Mouse (Mus musculus) cerebellum, postnatal 14 days (tissue): ENCODE data around the gene Gstm2.
"Not testable (repeated sequence)": the region's sequence is repeated elsewhere in the genome, so short reads cannot be mapped to it uniquely, and the experiment has no call there.

Experiments
- DNase-seq, 2 experiments: peaks; one replicate each; pipeline ENCODE4 v3.0.0; 2021; ENCODE audit warnings: mixed read lengths in 2 of 2

The Gstm2 gene

DNA sequence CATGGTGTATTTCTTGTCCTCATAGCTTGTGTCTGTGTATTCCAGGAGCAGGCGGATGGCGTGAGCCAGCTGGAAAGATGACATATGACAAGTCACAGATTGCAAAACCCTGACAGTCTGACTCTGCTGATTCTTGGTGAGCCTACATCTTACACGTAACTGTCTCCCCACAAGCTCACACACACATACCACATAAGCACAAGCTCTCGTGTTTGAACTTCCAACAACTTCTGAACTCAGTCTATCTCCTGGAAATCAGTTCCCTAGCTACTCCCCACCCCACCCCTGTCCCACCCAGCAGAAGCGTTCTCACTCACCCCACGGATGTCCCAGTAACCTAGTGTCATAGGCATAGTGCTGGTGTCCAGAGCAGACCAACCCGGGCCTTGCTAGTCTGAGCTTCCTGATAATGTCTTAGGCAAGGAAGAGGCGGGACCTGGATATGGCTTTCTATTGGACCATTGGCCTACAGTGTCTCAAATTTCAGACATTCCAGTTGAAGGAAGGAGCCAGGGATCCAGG lies at the start of gene Gstm2:
TSS of gene Gstm2 (minus strand) at position 413 of the 522 bp plus-strand sequence.
- DNase-seq = no peak

DNA sequence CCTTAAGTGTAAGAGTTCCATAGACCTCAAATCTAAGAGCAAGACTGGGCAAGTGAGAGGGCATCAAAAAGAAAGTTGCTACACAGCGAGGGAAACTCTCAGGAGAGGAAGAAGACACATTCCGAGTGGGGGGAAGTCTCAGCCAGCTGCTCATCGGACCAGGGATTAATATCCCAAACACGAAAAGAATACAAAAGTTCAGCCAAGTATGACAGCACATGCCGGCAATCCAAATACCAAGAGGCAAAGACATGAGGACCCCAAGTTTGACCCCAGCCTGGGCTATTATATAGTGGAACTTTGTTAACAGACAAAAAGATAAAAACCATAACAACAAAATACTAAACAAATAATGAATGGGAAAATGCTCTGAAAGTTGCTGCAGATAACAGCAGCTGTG lies 46.9 kb upstream of the Gstm2 start:
- no peak for DNase-seq

DNA sequence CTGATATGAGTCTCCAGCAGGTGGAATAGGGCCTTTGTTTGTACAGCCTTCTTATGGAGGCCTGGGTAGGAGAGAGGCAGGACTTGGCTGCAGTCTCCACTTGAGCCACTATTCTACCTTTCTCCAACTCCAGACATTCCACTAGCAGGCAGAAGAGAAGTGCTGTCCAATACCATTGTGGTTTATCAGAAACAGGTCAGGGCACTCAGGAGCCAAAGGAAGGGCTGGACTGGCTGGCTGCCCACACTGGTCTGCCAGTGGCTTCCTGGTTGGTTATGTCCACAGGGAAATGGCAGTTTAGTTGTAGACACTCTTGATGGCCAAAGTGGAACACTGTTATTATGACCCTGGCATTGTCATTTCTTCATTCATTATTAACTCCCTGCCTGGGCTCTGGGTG lies 45.9 kb upstream of the Gstm2 start:
- no peak for DNase-seq

DNA sequence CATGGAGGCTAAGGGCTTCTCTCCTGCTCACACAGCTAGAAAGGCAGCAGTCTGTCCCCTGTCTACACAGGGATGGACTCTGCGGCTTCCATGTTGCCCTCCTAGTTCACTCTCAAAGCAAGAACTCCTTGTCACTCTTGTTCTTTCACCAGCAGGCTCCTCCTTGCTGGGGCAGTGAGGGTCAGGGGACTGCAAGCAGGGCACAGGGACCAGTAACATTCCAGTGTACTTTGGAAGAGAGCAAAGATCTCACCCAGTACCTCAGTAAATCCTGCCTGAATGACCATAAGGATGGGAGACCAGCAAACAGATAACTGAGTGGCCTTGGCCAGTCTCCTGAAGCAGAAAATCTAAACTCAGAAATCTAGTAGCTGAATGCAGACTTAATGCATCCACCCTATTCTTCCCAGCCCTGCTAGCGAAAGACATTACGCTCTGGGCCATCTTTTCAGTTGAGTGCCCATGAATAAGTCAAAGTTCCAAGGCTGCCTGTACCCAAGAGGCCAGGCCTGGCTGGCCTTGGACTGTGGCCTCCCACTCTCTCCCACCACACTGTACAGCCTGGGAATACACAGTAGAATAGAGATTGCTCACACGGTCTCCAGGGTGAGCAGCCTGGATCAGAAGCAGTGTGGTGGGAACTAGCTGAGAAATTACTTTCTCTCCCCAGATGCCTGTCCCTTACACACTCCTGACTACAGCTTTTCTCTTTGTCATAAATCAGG lies 42.5 kb upstream of the Gstm2 start:
- no peak for DNase-seq

DNA sequence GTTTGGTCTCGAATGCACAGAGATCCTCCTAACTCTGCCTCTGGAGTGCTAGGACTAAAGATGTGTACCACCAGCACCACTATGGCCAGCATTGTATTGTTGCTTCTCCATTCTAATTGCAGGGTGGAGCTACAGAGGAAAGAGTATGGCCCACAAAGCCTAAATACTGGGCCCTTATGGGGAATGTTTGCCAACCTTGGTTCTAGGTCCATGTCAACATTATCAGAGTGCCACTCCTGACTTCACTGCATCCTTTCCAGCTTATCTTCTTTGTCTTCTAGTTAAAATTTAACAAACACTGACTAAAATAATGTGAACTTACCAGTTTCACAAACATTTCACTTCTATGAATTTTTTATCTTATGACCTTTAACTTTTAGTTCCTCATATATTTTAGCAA lies 40.3 kb upstream of the Gstm2 start:
- DNase-seq = no peak

DNA sequence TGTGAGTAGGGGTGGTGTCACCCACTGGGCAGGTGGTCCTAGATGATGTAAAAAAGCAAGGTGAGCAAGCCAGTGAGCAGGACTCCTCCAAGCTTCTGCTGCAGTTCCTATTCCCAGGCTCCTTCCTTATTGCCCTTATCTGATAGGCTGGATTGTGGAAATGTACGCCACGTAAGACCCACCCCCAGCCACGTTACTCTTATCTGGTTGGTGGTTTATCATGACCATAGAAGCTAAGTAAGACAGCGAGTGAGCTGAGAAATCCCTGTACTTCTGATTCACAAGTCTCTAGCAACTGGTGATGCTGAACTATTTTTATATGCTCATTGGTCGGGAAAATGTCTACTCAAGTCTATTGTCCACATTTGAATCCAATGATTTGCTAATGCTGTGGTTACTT lies 39.8 kb upstream of the Gstm2 start:
- no peak for DNase-seq

DNA sequence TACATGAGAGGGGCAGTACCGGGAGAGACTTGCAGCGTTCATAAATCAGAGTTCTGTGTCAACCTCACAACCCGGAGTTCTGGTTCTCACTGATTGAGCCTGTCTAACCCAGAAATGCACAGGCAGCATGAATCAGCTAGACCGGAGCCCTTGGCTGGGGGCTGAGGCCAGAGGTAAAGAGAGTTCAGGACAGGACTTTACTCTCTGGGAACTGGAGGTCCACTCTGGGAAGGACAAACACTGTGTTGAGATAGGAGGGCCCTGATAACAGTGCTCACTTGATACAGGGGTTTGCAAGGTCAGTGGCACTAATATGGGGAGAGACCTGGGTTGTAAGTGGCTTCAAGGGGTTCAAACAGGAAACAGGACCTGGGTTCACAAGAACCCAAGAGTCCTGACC lies 39.1 kb upstream of the Gstm2 start:
- no peak for DNase-seq

DNA sequence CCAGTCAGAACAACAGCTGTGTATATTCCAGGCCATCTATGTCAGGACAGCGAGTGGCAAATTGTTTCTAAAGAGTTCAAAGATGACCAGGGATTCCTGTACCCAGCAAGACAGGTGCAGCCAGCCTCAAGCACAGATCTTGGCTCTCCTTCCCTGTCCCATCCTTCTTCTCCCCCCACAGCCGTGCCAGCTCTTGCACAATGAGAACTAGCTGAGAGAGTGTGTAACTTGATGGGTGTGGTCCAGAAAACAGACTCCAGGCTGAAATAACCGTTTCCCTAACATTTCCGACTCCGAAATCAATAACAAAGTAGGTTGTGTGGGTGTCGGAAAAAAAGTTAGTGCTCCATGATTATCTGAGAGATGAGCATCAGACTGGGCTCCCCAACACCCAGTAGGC lies 36.4 kb upstream of the Gstm2 start:
- no peak for DNase-seq

DNA sequence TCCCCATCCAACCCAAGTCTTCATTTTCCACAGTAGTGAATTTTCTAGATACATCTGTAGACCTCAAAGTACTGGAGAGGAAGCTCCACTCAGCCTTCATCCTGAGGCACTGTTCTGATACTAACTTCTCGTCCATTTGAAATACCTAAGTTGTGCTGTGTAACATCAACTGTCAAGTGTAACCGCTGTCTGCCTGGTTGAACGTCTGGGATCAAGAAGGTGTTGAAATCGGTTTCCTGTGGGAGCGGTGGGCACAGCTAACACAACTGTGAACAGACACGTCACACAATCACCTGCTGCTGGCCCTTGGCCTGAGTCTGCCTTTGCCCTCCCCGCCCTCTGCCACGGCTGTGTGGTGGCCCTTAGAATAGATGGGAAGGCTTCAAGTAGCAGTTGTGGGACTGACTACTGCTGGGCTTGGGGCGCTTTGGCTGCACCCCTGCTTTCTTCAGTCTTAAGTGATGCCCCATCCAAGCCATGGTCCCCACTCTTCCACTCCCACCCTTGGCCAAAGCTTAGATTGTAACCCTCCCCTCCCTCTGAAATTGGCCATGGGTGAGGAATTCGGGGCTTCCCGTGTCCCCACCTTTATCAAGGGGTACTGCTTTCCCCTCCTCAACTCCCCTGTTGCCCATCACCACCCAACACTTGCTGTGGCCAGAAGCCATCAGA lies 34.2 kb upstream of the Gstm2 start:
- not testable (repeated sequence) for DNase-seq

DNA sequence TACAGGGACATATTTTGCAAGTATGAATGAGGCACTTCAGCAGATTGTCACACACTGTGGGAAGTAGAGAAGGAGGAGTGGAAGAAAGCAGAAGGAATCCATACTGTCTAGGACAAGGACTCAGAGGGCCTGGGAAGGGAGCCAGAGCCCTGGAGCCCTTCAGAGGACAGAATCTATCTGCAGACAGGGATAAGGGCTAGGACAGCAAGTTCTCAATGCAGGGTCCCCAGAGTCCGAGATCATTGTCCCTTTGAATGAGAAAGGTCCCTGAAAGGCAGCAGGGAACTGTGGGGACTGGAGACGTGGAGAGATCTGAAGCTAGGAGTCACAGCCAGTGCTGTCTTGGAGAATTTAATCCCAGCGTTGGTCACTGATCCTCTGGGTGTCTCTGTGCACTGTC lies 33.0 kb upstream of the Gstm2 start:
- DNase-seq = not testable (repeated sequence)

DNA sequence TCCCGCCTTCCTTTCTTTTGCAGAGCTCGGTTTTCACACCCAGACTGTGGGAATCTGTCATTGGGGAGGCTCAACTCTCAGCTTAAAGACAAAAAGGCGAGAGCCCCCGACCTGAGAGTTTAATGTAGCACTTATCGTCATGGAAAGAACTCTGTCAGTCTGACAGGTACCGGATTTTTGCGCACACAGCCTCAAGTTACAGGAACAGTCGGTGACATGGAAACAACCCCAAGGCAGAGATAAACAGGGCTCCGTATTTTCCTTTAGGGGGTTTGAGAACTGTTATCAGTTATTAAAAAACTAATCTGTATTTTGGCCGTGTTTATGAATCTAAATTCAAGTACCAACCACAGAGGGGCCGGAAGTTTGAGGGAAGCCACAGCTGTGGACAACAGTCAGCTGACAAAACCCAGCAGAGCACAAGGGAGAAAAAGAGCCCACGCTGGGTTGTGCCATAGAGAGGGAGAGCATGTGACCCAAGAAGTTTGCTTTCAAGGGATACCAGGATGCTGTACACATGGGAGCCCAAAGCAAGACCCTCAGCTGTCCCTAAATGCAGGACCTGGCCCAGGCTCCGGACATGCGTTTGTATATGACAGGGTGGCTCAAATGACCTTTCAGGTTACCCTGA lies 32.1 kb upstream of the Gstm2 start:
- DNase-seq = no peak

DNA sequence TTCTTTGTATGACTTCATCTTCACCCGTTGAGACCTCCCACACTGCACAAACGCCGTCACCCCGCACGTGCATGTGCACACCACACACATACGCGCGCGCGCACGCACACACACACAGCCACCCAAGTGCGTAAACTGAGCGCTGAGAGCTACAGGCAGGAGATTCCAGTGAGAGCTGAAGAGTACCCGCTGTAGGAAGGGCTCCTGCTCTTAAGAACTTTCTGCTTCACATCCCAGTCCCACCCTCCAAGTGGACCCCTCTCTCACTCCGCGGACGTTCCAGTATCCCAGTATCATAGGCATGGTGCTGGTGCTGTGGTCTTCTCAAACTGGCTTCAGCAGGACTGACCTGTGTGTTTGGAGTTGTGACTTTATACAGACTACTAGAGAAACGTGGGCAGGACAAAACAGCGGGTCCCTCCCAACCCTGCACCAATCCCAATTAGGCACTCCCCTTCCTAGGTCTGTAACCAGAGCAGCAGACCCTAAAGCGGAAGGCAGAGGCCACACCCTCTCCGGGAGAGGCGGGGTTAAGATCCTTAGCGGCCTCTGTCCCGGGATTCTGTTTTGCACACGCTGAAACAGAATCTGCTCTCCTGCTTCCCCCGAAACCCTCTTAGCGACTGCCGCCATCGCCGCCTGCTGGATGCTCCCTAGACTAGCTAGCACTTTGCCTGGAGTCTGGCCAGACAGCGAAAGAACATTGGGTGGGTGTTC lies 31.4 kb upstream of the Gstm2 start, which contains the start of gene Gstm1:
TSS of gene Gstm1 (minus strand) at position 501 of the 717 bp plus-strand sequence.
- DNase-seq = peak; percentile 91 to 96

DNA sequence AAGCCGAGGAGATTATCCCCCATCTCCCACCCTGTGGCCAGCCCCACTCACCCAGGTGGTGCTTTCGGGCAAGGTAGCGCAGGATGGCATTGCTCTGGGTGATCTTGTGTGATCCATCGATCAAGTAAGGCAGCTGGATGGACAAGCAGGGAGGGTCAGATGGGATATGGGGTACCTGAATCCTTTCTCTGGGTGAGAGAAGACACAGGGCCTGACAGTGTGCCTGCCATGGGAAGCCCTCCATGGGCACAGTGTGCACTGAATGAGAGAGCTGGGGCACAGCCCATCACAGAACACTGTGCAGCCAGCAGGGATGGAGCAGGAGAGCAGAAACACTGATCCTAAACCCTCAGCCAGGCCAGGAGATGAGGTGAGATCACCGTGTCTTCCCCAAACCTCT lies 30.2 kb upstream of the Gstm2 start:
- not testable (repeated sequence) for DNase-seq

DNA sequence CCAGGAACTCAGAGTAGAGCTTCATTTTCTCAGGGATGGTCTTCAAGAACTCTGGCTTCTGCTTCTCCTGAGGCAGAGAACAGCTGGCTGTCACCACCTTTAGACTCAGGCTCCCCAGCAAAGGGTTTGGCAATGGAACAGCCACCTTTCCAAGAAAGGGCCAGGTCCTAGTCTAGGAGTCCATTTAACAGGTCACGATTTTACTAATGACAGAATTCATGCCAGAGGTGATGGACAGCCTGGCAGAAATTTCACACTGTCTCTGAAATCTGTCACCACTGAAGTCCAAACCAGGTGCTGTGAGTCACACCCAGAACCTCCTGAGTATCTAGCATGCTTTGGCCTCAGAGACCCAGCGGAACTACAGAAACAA lies 28.7 kb upstream of the Gstm2 start:
- DNase-seq = no peak

DNA sequence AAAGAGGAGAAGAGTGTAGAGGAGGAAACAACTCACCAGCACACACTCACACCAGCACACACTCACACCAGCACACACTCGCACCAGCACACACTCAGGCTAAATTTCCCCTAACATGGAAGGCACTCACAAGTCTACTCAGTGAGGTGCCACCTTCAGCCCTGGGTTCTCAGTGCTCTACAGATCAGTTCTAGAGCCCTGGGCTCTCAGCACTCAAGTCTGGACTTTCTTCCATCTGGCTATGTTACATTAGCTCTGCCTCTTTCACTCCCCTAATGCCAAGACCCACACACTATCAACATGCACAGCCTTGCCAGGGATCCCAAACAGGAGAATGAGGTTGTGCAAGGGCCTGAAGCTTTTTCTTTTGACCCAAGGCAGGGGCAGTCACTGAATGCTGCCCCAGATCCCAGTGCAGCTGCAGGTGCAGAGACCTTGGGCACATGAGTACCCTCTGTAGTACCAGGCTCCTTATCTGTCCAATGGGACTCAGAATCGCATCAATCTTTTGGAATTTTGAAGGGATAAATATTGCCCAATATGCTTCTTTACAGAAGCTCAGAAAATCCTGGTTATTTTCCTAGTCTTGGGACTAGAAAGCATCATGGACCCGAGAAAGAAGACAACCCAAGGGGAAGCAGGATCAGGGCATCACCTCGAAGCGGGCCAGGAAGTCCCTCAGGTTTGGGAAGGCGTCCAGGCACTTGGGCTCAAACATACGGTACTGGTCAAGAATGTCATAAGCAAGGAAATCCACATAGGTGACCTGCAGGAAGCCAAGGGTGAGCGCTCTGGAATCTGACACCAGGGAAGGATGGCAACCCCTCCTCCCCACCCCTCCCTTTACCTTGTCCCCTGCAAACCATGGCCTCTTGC lies 28.1 kb upstream of the Gstm2 start:
- DNase-seq = no peak

DNA sequence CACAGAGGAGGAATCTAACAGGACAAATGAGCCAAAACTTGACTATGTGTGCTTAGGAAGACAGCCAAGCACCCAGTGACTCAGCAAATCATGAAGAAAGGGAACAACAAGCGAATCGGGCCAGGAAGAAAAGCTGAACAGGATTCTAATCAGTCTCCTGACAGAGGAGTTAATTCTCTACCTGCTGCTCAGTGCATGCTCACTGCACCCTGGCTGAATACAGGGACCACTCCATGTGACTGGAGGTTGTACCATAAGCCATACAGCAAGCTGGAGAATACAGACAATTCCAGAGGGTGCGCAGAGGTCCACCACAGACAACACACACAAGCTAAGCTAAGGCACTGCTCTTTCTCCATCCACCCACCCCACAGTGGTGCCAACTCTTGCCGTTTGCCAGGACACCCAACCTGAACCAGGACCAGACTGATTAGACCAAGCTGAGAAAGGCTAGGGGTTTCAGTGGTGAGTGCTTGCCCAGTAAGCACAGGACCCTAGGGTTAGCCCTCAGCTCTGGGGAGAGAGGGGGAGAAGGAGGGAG lies 27.1 kb upstream of the Gstm2 start:
- no peak for DNase-seq

DNA sequence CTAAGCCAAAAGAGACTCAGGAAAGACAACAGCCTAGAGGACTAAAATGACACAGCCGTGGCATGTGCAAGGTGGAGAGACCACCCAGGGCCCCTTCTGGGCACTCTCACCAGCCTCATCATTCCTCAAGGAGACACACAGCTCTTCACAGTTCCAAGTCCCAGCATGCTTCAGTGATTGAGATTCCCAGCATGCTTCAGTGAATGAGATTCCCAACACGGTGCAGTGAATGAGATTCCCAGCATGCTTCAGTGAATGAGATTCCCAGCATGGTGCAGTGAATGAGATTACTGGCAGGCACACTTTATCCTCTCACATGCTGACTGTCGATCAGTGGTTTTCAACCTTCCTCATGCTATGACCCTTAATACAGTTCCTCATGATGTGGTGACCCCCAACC lies 25.3 kb upstream of the Gstm2 start:
- DNase-seq = no peak

DNA sequence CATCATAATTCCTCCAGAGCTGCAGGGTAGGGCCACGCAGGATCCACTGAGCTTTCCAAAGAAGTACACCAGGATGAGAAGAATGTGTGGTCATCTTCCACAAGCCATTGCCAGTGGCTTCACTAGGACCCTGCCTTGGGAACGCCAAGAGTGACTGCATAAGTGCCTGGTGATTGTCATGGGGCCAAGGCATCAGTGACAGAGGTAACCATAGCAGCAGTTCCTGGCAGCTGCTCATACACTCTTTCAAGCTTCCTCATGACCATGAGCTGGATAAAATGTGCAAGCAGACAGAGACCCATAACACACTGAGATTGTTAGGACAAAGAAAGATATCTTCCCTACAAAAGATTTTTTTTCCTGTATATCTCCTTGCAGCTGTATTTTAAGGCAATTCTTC lies 24.0 kb upstream of the Gstm2 start:
- peak; percentile 37 to 67 for DNase-seq

DNA sequence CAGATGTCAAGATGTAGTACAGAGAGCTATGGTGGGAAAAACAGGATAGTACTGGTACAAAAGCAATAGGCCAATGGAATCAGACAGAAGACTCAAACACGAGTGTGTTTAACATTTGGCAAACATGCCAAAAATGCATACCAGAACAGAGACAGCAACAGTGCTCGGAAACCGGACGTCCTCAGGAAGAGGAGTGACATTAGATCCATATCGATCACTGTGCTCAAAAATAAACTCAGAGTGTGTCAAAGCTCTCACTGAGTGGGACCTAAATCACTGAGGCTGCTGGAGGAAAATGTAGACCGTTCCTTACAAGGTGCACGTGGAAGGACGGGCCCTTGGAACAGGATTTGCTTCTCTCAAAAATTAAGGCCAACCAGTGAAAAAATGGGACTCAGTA lies 15.8 kb upstream of the Gstm2 start:
- DNase-seq = no peak

DNA sequence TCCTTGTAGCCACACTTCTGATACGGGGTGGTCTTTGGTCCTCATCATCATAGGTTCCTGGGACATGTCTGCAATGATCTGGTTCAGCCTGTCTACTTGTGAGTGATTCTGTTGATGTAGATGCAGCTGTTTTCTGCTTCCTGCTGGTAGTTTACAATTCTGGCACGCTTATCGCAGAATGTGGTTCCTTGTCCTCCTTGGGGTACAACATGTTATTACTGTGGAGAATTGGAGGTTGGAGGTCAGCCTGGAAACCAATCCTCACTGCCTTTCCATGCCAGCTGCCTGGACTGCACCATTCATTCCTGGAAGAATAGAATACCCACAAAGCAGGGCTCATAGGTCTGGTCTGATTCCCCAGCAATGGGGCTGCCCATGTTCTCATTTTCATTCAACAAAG lies 13.2 kb upstream of the Gstm2 start:
- DNase-seq = no peak

DNA sequence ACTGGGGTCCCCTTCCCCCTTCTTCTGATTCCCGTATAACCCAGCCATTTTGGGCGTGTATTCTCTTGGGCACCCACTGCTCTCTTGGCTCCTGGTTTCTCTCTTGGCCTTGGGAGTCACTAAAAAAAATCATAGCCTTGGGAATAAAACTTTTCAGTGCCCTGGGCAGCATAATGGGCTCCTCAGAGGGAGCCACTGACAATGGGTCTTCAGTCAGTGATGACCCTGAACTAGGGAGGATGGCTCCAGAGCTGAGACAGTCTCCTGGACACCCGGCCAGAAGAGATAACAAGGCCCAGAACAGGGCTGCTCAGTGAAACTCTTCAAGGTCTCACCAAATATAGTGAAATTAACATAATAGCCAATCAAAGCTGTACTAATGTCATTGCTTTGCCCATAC lies 12.3 kb upstream of the Gstm2 start:
- DNase-seq = no peak

DNA sequence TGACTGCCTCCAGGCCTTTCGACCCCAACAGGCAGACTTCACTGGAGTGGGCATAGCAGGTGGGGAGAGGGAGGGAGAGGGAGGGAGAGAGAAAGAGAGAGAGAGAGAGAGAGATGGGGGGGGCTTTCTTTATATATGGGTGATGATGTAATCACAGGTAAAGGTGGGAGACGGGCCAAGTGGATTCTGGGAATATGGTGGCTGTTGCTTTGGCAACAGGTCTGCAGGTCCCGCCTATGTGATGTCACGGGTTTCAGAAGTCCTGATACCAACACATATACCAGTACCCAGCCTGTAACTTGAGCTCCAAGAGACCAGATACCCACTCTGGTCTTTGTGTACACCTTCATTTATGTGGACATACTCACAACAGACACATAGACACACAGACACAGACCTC lies 10.3 kb upstream of the Gstm2 start:
- DNase-seq = no peak
